Mouse (Mus musculus): ENCODE data around the gene Mbtd1. TPM values are rescaled to one million over a fixed set of nuclear protein-coding genes. Genes with fewer than 3 reads are reported as not detected.
A peak's percentile ranks its signal among the peaks of the same experiment; 100 is the strongest.

Gene Mbtd1
- polyA plus RNA-seq, 1 experiment from 2014 or later: 40.6 TPM

DNA sequence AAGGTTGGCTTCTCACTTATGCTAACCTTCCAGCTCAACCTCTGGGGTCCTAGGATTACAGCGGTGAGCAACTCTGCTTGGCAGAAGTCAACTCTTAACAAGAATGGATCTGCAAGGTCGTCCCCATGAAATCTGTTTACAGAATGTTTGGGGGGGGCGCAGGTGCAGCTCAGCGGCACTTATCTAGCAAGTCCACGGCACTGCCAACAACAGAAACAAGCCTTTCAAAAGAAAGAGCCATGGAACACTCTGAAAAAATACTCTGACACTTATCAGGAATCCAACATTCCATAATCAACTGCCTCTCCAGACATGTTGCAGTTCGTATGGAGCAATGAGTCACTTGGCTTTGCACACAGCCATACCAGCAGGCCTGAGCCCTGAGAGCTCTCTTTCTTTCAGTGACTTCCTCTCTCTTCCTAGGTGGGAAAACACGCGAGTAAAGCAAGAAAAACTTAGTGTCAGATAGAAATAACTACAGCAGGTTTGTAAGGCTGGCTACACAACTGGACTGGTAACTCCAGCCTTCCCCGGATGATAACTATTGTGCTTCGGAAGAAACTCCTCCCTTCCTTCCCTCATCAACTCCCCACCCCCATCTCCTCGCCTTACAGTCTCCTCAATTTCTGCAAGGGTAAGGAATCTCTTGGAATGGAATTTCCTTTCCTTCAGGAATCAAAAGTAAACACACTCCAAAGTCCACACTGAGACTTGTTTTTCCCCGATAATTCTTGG lies 102.8 kb downstream of the Mbtd1 start:
- 58% methylated on average over 12 of the region's 12 CpGs for WGBS
- no peaks in the 10 kb centered on the region for H3K36me3 ChIP-seq
- no peak overlapping the region for H3K9ac ChIP-seq
- H3K27me3 ChIP-seq: no peaks in the 10 kb centered on the region
- H3K4me3 ChIP-seq: no peak overlapping the region
- H3K4me2 ChIP-seq: no peak overlapping the region
- no peaks in the 10 kb centered on the region for H3K9me3 ChIP-seq
- no peaks in the 10 kb centered on the region for H3K4me1 ChIP-seq
- ATAC-seq (ENCODE audit: insufficient number of reproducible peaks, insufficient read depth, low FRiP score, low TSS enrichment, low read depth): no peak
- H3K27ac ChIP-seq: peak overlapping the region; percentile 12

DNA sequence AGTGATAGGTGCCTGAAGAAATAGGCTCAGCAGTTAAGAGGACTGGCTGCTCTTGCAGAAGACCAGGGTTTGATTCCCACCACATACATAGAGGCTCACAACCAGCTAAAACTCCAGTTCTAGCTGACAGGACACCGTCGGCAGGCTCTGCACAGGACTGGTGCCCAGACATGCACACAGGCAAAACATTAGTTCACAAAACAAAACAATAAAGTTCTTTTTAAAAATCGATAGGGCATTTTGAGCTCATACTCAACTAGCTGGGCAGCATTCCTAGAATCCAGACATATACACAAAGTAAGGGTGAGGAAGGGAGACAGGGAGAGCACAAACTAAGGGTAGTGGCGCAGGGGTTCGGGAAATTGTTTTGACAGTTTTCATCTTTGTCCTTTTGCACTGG lies 108.9 kb downstream of the Mbtd1 start:
- Histone ChIP-seq H3K4me2 (peak overlapping the region; percentile 82), H3K36me3 (no peaks in the 10 kb centered on the region), H3K9me3 (no peaks in the 10 kb centered on the region), H3K4me3 (peak overlapping the region; percentile 87; the same call in 1 of the 2 replicates), H3K9ac (peak overlapping the region; percentile 91), H3K27ac (peak overlapping the region; percentile 98), H3K4me1 (peaks cover 24% of the 10 kb centered on the region), H3K27me3 (no peaks in the 10 kb centered on the region)
- 61% methylated on average over 5 of the region's 5 CpGs for WGBS
- ATAC-seq (ENCODE audit: insufficient number of reproducible peaks, insufficient read depth, low FRiP score, low TSS enrichment, low read depth): no peak

DNA sequence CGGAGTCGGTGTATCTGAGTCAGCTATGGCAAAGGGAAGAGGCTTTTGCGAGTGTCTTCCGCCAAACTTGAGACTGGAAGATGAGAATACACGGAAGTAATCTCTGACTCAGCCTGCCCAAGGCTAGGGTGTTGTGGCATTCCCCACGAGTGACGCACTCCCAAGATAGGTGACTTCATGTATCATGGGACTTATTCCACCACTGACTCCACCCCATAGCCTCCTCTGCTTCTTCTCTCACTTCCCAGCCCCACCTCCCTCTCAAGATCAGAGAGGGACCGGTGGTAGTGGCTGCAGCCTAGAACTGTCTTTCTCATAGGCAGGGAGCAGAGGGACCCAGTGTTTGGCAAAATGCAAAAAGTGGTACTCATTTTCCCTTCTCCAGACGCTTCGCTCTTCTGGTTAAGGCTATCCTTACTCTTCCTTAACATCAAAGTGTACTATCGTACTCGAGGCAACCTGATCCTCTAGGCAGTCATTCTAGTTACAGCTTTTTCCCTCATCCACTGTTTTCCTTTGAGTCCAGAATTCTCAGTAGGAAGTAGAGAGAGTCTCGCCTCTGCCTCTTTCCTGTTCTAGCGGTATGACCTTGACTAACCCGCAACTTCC lies 109.6 kb downstream of the Mbtd1 start:
- H3K27ac ChIP-seq: peak overlapping the region; percentile 98

DNA sequence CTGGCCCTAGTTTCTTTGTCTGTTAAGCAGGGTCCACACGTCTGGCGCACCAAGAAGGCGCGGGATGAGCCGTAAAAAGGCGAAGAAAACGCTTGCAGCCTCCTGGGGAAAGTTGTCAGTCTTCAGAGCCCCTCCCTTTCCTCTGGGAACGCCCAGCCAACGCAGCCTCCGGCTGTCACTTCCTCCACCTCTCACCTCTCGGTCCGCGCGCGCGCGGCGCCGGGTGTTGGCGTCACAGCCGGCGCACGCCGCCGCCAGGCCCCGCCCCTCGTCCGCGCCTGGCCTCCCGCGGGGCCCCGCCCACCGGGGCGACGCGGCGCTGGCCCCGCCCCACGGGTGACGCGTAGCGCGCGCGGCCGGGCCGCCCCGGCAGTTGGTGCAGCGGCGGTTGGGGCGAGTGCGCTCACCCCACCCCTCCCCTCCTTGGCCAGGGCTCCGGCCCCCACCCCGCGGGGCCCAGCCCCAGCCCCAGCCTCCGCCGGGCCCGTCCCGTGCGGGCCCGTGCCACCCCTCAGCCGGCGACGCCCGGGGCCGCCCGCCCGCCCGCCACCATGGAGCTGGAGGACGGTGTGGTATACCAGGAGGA lies 110.2 kb downstream of the Mbtd1 start, which contains the start of gene Spag9:
TSS of gene Spag9 (plus strand) at position 372 of the 586 bp plus-strand sequence.
- WGBS: under 1% methylated on average over 62 of the region's 70 CpGs
- H3K4me1 ChIP-seq: peaks cover 24% of the 10 kb centered on the region
- H3K27ac ChIP-seq: peak within 1 kb of the TSS; percentile 98
- H3K27me3 ChIP-seq: no peaks in the 10 kb centered on the region
- peak within 1 kb of the TSS; percentile 87 for H3K4me3 ChIP-seq
- H3K9ac ChIP-seq: peak within 1 kb of the TSS; percentile 91
- ATAC-seq (ENCODE audit: insufficient number of reproducible peaks, insufficient read depth, low FRiP score, low TSS enrichment, low read depth): peak; percentile 89
- H3K4me2 ChIP-seq: peak within 1 kb of the TSS; percentile 82
- H3K36me3 ChIP-seq: no peaks in the 10 kb centered on the region
- no peaks in the 10 kb centered on the region for H3K9me3 ChIP-seq

More for the DNA sequence above, 109.6 kb downstream of the Mbtd1 start:
- Histone ChIP-seq H3K36me3 (no peaks in the 10 kb centered on the region), H3K9ac (peak overlapping the region; percentile 91), H3K4me1 (peaks cover 24% of the 10 kb centered on the region), H3K27me3 (no peaks in the 10 kb centered on the region), H3K9me3 (no peaks in the 10 kb centered on the region), H3K4me3 (peak overlapping the region; percentile 87), H3K4me2 (peak overlapping the region; percentile 82)
- 5% methylated on average over 15 of the region's 15 CpGs for WGBS
- ATAC-seq (ENCODE audit: insufficient number of reproducible peaks, insufficient read depth, low FRiP score, low TSS enrichment, low read depth): no peak

Other genes starting within 250 kb of the Mbtd1 start
- 29.4 and 32.2 TPM in 2 replicates for gene Utp18, start 86 bp upstream of the Mbtd1 start, polyA plus RNA-seq (2015; fragmentation: Nextera tagmentation; extraction: Ambion mirVana)
- 303 and 337 TPM in 2 replicates for gene Nme2, start 70.4 kb downstream of the Mbtd1 start, polyA plus RNA-seq (2015; fragmentation: Nextera tagmentation; extraction: Ambion mirVana)
- 306 and 441 TPM in 2 replicates for gene Gm20390, start 82.4 kb downstream of the Mbtd1 start, polyA plus RNA-seq (2015; fragmentation: Nextera tagmentation; extraction: Ambion mirVana)
- gene Nme1, start 82.7 kb downstream of the Mbtd1 start, polyA plus RNA-seq (2015; fragmentation: Nextera tagmentation; extraction: Ambion mirVana): 127 and 140 TPM in 2 replicates
- gene Spag9, start 110.2 kb downstream of the Mbtd1 start, polyA plus RNA-seq (2015; fragmentation: Nextera tagmentation; extraction: Ambion mirVana): 46.3 and 56.7 TPM in 2 replicates

All from embryonic facial prominence, embryonic 13.5 days (tissue).